Mouse (Mus musculus): ENCODE measurements around the gene Slit1.

The Slit1 gene

DNA sequence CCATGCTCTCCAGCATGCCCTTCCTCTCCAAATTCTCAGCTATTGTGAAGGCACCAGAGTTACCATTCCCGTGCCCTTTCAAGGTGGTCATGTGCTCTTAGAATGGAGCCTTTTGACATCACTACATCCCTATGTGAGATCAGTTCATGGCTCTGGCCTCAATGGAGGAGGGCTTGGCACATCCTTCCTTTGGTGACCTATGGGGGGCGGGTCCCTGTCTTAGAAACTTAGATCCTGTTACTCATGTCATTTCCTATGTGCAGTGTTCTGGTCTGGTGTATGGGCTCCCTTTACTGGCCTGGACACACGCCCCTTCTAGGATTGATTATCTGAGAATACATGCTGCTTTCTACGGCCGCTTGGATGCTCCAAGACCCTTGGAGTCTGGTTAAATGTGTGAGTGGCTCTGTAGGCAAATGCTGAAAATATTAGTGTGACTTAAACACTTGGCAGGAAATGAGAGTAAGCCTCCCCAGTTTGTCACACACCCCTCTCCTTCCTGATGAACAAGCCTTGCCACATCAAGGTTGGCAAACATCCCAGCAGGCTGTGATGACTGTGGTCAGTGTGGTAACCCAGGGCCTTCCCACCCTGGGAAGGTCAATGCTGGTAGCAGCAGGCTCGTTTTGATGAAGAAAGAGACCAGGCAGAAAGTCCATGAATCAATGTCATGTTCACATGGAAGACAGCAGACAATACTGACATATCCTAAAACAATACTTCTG, 146.1 kb downstream of the Slit1 start:
- DNase-seq (ENCODE audit: inconsistent ontology term), result peak; percentile 93

DNA sequence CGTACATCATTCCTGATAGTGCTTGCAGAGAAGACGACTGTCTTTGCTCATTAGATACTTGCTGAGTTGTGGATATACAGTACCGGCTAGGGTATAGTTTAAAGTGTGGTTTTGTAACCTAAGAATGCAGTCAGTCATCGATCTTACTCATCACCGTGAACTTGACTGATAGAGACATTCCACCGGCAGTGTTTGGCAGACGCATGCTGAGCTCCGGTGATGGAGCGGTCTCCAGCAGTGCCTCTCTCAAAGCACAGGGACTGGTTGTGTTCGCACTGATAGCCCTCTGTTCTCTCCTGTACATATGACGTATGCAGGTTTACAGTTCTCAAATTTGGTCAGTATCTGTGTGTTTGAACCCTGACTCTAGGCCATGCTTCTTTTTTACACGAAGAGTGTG, 151.7 kb downstream of the Slit1 start:
- DNase-seq (ENCODE audit: inconsistent ontology term), result peak; percentile 34

DNA sequence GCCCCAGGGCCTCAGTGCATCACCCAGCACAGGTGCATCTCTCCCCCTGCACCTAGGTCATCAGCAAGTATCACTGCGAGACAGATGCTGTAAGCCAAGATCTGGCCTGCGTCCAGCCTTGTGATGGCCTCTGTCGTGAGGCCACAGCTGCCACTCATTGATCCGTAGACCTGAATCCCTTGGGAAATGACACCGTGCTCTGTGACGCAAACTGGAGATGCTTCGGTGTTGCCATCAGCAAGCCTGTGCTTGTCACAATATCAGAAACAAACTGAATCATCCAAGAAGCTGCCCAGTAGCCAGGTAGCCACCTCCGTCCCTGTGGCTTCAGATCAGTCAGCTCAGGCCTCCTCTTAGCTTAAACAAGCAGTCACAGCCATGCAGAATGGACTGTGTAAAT, 153.8 kb downstream of the Slit1 start:
- no peak for DNase-seq (ENCODE audit: inconsistent ontology term)

DNA sequence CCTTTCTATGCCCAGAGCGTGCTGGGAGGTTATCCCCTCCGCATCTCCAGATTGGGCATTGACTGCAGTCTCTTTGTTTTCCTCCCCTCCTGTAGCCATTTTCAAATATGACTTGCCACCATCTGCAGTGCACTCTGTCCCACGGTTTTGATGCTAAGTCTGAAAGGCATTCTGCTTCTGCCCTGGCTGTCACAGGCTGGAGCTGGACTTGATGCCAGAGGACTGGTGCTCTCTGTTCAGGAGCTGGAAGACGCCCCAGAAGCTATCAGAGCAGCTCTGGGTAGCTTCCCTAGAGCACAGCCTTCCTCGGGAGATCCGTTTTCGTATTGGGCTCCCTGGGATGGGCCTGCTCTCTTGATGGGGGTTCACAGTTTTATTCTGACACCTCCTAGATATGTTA, 154.4 kb downstream of the Slit1 start:
- no peak for DNase-seq (ENCODE audit: inconsistent ontology term)

DNA sequence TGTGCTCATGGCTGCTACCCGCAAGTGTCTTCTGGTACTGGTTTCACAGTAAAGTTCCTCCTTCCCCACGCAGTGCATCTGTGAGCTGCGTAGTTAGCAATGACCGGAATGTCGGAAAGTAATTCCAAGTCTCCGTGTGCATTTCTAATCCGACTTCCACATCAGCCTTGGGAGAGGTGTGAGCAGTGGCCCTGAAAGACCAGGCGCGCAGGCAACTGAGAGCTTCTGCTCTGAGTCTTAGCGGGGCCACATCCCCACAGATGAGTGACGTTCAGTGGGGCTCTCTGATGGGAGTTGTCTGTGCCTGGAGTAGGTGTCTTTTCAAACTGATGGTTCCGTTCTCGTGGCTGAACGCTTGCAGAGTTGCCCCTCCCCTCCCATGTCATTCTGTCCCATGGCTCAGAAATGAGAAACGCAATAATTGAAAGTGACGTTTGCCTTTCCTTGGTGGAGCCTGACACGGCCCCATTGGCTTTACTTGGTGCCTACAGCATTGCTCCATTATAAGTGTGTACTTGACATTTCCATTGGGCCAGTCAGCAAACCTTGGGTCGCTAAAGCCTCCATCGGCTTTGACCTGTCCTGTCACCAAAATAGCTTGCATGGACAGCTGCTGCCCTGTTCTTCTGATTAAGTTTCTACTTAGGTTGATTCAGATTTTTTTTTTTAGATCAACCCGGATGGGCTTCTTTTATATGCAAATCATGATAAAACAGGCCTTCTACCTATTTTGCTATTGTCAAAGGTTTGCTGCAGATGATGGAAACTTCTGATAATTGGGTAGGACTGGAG, 155.8 kb downstream of the Slit1 start:
- DNase-seq (ENCODE audit: inconsistent ontology term), result no peak

DNA sequence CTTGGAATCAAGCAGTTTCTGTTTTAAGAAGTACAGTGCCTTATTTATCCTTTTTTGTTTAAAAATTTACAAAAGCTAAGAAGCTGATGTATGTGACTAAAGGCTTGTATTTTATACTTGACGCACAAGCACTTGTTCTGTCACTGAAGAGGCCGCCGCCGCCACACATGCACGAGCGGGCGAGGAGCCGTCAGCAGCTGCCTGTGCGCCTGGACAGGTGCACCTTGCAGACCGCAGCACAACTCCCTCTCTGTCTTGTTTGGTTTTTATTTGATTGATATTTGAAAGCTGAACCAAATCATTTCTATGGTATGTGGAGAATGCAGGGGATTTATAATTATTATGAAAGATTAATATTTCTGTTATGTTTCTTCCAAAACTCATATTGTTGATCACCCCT, 156.7 kb downstream of the Slit1 start:
- DNase-seq (ENCODE audit: inconsistent ontology term), result no peak

DNA sequence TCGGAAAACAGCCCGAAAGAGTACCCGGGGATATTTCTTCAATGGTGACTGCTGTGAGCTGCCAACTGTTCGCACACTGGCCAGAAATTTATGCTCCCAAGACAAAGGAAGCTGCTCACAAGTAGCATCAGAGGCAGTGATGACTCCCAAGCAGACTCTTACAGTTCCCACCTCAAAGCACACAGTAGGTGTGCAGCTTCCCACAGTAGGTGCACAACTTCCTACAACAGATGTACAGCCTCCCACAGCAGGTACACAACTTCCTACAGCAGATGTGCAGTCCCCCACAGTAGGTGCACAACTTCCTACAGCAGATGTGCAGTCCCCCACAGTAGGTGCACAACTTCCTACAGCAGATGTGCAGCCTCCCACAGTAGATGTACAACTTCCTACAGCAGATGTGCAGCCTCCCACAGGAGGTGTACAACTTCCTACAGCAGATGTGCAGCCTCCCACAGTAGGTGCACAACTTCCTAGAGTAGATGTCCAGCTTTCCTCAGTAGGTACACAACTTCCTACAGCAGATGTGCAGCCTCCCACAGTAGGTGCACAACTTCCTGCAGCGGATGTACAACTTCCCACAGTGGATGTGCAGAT, 160.4 kb downstream of the Slit1 start:
- no peak for DNase-seq (ENCODE audit: inconsistent ontology term)

DNA sequence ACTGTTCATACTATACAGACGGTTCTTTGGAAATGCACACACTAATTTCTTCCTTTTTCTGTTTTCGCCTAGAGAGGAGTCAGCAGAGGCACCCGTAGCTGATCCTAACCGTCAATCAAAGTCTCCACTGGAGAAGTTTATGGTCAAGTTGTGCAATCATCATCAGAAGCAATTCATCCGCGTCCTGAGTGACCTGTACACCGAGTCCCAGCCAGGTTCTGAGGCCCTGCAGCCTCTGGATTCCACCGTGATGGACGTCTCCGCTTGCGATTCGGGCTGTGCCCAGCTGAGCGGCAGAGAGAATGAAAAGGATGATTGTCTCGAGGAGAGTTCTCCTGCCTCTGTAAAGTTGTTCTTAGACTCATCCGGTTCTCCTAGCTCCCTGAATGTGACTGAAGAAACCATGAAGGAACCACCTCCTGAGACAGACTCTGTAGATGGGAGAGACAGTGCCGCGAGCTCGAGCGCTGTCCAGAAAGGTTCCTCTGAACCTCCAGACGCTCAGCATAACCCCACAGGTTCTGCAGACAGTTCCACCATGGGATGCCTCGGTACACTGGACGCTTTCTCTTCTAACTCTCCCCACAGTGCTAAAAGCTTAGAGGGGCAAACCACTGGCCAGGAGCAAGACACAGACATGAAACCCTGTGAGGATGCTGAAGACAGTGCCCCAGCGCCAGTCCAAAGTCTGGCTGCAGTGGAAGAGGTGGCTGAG, 161.6 kb downstream of the Slit1 start, which contains the start of gene Gm340:
Gm340 (plus strand) TSS at position 665 of the 715 bp plus-strand sequence.
- DNase-seq (ENCODE audit: inconsistent ontology term), result no peak

DNA sequence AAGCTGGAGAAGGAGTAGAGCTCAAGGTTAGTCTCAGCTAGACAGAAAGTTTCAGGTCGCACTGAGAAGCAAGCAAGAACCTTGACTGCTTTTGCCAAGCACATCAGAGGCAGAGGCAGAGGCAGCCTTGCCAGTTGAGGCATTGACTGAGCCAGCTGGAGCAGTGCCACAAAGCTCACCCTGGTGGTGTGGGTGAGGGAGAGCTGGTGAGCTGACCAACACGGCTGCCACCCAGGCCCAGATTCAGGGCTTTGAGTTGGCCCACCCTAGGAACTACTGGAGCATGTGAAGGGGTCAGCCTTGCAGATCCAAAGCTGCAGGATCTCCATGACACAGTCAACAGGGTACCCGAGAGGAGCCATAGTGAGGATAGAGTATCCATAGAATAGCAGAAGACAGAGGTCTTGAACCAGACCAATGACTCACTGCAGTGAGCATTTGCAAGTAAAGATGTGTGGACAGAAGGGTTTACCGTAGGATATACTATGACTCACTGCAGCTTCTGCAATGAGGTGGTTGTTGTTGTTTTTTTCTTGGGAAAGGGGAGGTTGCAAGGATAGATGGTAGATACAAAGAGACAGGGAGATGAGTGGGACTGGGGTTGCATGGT, 164.0 kb downstream of the Slit1 start:
- DNase-seq (ENCODE audit: inconsistent ontology term), result peak; percentile 40

DNA sequence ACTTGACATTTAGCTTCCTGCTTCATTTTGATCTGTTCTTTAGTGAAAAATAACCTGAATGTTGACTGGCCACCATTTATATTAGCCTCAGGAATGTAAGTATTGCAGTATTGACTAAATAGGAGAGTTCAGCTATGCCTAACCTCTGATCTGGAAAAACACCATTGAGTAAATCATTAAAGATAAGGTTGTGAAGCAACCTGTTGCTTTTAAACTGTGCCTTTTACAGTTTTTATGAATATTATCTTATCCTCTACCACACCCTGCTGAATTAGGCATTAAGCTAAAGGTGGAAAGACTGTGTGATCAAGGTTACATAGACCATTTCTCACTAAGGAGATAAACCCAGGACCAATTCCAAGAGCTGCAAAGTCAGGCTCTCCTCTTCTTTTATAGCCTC, 165.9 kb downstream of the Slit1 start:
- DNase-seq (ENCODE audit: inconsistent ontology term), result no peak

DNA sequence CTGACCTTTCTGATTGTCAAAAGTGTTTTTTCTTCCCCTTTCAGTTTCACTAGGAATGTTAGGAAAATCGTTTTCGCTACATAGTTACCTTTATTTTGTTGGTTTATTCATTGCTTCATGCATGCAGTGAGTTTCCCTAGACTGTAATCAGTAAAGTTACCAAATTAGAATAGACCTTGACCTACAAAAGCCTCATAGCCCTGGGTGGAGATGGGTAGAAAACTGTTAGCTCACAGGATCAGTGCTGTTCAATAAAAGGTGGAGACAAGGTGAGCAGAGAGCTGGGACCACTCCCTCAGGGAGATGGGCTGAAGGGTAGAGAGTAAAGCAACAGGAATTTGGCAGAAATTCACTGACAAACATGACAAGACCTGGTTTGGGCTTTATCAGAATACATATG, 169.8 kb downstream of the Slit1 start:
- no peak for DNase-seq (ENCODE audit: inconsistent ontology term)

DNA sequence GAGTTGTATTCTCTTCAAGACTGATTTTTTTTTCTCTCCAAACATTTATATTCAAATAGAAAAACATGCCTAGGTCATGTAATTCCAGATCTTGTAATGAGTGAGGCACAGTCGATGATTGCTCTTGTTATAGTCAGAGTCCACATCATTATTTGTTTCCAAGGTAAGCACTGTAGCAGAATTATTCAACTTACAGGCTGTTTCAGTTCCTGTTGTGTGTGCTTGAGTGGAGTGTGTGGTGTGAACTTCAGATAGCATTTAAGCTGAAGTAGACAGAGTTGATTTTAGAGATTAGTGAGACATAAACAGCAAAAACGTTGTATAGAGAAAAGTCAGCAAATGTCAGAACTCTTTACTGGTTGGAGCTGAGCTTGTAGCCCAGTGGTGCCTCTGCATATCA, 174.7 kb downstream of the Slit1 start:
- DNase-seq (ENCODE audit: inconsistent ontology term), result no peak

DNA sequence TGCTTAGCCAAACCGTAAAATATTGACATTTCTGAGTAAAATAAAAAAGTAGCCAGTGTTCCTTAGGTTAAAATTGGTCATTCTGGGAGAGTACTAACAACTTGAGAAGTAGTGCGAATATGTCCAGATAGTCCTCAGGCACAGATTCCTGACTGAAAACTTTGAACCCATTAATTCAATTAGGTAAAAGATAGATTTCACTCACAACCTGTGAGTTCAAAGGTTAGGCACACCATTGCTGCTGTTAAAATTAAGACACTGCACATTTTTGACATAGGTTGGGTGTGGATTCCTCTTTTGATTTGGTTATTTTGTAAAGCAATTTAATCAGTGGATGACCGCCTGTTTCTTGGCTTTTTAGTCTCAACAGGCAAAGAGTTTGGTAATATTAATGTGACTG, 182.6 kb downstream of the Slit1 start:
- DNase-seq (ENCODE audit: inconsistent ontology term), result no peak

DNA sequence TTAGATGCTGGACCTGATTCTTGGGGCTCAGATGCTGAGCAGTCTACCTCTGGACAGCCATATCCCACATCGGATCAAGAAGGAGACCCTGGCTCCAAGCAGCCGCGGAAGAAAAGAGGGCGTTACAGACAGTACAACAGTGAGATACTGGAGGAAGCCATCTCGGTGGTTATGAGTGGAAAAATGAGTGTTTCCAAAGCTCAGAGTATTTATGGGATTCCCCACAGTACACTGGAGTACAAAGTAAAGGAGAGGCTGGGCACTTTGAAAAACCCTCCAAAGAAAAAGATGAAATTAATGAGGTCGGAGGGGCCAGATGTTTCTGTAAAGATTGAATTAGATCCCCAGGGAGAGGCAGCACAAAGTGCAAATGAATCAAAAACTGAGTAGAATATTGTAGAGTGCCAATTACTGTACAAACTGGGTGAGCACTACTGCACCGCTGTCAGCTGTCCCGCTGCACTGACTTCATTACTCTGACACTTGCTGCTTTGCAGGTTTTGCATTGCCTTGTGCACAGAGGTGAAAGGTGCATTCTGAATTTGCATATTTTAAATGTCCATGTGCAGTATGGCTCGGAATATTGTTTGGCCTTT, 184.5 kb downstream of the Slit1 start:
- DNase-seq (ENCODE audit: inconsistent ontology term), result no peak

DNA sequence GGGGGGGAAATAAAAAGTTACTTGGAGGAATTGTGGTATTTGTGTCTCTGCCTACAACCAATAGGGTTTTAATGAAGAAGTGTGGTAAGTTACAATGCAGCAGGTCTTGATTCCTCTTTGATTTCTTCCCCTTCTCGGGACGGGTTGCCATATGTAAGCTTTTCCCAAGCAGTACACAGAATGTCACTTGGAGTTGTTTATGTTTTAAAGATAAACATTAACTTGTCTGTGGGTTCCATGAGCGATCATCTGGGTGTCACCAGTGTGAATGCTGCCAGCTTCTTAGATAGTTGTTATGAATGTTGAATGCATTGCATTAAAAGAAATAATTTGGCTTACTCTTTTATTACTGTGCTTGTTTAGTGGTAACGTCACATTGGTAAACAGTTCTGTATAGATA, 186.0 kb downstream of the Slit1 start:
- DNase-seq (ENCODE audit: inconsistent ontology term), result no peak

DNA sequence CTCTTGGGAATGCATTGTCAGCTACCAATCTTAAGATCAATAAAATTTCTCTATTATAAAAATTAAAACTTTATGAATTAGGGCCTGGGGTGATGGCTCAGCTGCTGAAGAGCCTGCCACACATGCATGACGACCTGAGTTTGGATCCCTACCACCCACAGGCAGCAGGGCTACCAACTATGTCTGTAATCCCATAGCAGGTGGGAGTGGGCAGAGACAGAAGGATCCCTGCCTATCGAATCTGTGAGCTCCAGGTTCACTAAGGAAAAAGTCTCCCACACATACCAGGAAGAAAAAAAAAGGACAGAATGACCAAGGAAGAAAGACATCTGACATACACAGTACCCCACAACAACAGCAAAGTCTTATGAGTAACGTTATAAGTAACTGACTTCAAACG, 186.5 kb downstream of the Slit1 start:
- no peak for DNase-seq (ENCODE audit: inconsistent ontology term)

Data from Muller cell, postnatal 12 days (primary cell).